Mouse (Mus musculus) small intestine, adult 2 months (tissue): ENCODE measurements at regions not wholly inside any gene's neighbourhood (a gene's known extent, or its start where the extent isn't known, plus 50 kb on each side); places are given as distances from the start of the nearest gene placed in this dataset.

Experiments
- CTCF ChIP-seq: fragments of 200-500 bp; IDR thresholded peaks from 2 replicates; pipeline ENCODE4 v1.5.1; 2012; ENCODE audit warnings: low read depth, mild to moderate bottlenecking, control low read depth, inconsistent platforms, low read length, moderate library complexity, mixed read lengths; ENCODE audit not compliant: insufficient replicate concordance, insufficient read length; ENCODE audit errors: extremely low read depth
- POLR2A ChIP-seq: fragments of 200-500 bp; IDR thresholded peaks from 2 replicates; pipeline ENCODE4 v1.6.1; 2012; ENCODE audit warnings: low read depth, mild to moderate bottlenecking, control low read depth, inconsistent platforms, low read length, moderate library complexity

- TF ChIP-seq CTCF = no peak
- TF ChIP-seq POLR2A = no peak
Measured at GRCm38 (mm10) chr10:45933631-45934310, 356.1 kb downstream of the Hace1 start.
